In genomic region chr17:33999341-34000149, GRCm38 (mm10) we compare ENCODE assay signal across 8 mouse cellular contexts. TPM values are rescaled to one million over a fixed set of nuclear protein-coding genes. Genes with fewer than 3 reads are reported as not detected.
A peak's percentile ranks its signal among the peaks of the same experiment; 100 is the strongest.
DNase-seq lines count a peak whose midpoint lies in the region; ATAC-seq and TF ChIP-seq lines count a peak whose summit lies in the region.

No protein-coding gene starts in this region.

- intact Hi-C loops in left cerebral cortex, adult 2 months (cut with DNase I): loop anchor here (5.0 kb wide), 2 partner anchors 32 to 1293 kb away; no protein-coding TSS in a partner anchor

- ATAC-seq in embryonic facial prominence, embryonic 11.5 days (replicated peaks; ENCODE audit: insufficient number of reproducible peaks, low FRiP score, low TSS enrichment, low read depth): peak; percentile 65; the same call in 1 of the 2 replicates
- peak; percentile 51 for ATAC-seq in hindbrain, embryonic 11.5 days (ENCODE audit: low FRiP score)
- no peak for ATAC-seq in limb, embryonic 15.5 days (ENCODE audit: insufficient number of reproducible peaks, low FRiP score, low TSS enrichment, low read depth)
- ATAC-seq in monocyte, adult 5-6 weeks (replicated peaks; ENCODE audit: insufficient number of reproducible peaks, low FRiP score, low TSS enrichment, poor library complexity, severe bottlenecking): no peak

- H3K4me1 ChIP-seq in embryonic facial prominence, embryonic 11.5 days (ENCODE audit: control insufficient read depth, insufficient read depth, low read length): peaks cover 5% of the 10 kb centered on the region; the same call in 1 of the 2 replicates
- no peaks in the 10 kb centered on the region for H3K4me1 ChIP-seq in hindbrain, embryonic 11.5 days (replicated peaks; ENCODE audit: control insufficient read depth, insufficient read depth, low read length)
- H3K4me1 ChIP-seq in limb, embryonic 15.5 days: peaks cover 14% of the 10 kb centered on the region

- DNase-seq in left cerebral cortex, adult 2 months (ENCODE audit: extremely low spot score in 1 of 2, low spot score in 2 of 2): no peak
- no peak for DNase-seq in left cerebral cortex, adult 8-10 months (ENCODE audit: low spot score in 2 of 2)
- peak; percentile 22 for DNase-seq in embryonic facial prominence, embryonic 11.5 days (ENCODE audit: low spot score)
- peak; percentile 46 for DNase-seq in hindbrain, embryonic 11.5 days (ENCODE audit: low spot score)
- peak; percentile 72 for DNase-seq in naive thymus-derived CD4-positive, alpha-beta T cell, adult 2 months (ENCODE audit: low read depth)
- DNase-seq in urinary bladder, adult 2 months (ENCODE audit: low spot score): no peak

- H3K27me3 ChIP-seq in embryonic facial prominence, embryonic 11.5 days (ENCODE audit: control insufficient read depth, insufficient read depth, low read length): peaks cover 27% of the 10 kb centered on the region
- peaks cover 18% of the 10 kb centered on the region for H3K27me3 ChIP-seq in hindbrain, embryonic 11.5 days (ENCODE audit: control insufficient read depth, insufficient read depth, low read length)
- peaks cover 59% of the 10 kb centered on the region for H3K27me3 ChIP-seq in limb, embryonic 15.5 days

- no peak overlapping the region for H3K27ac ChIP-seq in left cerebral cortex, adult 2 months
- H3K27ac ChIP-seq in embryonic facial prominence, embryonic 11.5 days (replicated peaks; ENCODE audit: low read depth, low read length): no peak overlapping the region
- H3K27ac ChIP-seq in hindbrain, embryonic 11.5 days (ENCODE audit: low read depth, low read length): no peak overlapping the region
- no peak overlapping the region for H3K27ac ChIP-seq in limb, embryonic 15.5 days

- peak overlapping the region; percentile 50 for H3K4me3 ChIP-seq in left cerebral cortex, adult 2 months
- peak overlapping the region; percentile 44 for H3K4me3 ChIP-seq in embryonic facial prominence, embryonic 11.5 days (ENCODE audit: low read depth, low read length)
- peak overlapping the region; percentile 58 for H3K4me3 ChIP-seq in hindbrain, embryonic 11.5 days (ENCODE audit: low read depth, low read length)
- H3K4me3 ChIP-seq in limb, embryonic 15.5 days: peak overlapping the region; percentile 52

- H3K36me3 ChIP-seq in embryonic facial prominence, embryonic 11.5 days (replicated peaks; ENCODE audit: control insufficient read depth, insufficient read depth, low read depth, low read length): no peaks in the 10 kb centered on the region
- no peaks in the 10 kb centered on the region for H3K36me3 ChIP-seq in hindbrain, embryonic 11.5 days (ENCODE audit: control insufficient read depth, insufficient read depth, low read length)
- H3K36me3 ChIP-seq in limb, embryonic 15.5 days: no peaks in the 10 kb centered on the region

- WGBS in embryonic facial prominence, embryonic 11.5 days: 2% methylated on average over 82 of the region's 87 CpGs
- WGBS in hindbrain, embryonic 11.5 days: 2% methylated on average over 78 of the region's 87 CpGs
- 2% methylated on average over 80 of the region's 87 CpGs for WGBS in limb, embryonic 15.5 days

- H3K9ac ChIP-seq in embryonic facial prominence, embryonic 11.5 days (replicated peaks; ENCODE audit: low read length): peak overlapping the region; percentile 47
- peak overlapping the region; percentile 51; the same call in 1 of the 2 replicates for H3K9ac ChIP-seq in hindbrain, embryonic 11.5 days (ENCODE audit: low read depth, low read length)
- H3K9ac ChIP-seq in limb, embryonic 15.5 days: peak overlapping the region; percentile 42; the same call in 1 of the 2 replicates

- no peak for TF ChIP-seq CTCF in left cerebral cortex, adult 2 months (IDR thresholded peaks at IDR 0.05)

- H3K4me2 ChIP-seq in embryonic facial prominence, embryonic 11.5 days (ENCODE audit: low read depth, low read length): peak overlapping the region; percentile 93
- H3K4me2 ChIP-seq in hindbrain, embryonic 11.5 days (replicated peaks; ENCODE audit: low read depth, low read length): peak overlapping the region; percentile 99
- peak overlapping the region; percentile 96 for H3K4me2 ChIP-seq in limb, embryonic 15.5 days

- no peaks in the 10 kb centered on the region for H3K9me3 ChIP-seq in embryonic facial prominence, embryonic 11.5 days (replicated peaks; ENCODE audit: control insufficient read depth, low read length)
- no peaks in the 10 kb centered on the region for H3K9me3 ChIP-seq in hindbrain, embryonic 11.5 days (ENCODE audit: control insufficient read depth, low read length)
- H3K9me3 ChIP-seq in limb, embryonic 15.5 days: no peaks in the 10 kb centered on the region

RNA-seq across cellular contexts. Expression of gene H2-K1, which starts 0.6 kb away (rescaled TPM):
- 10 to 100 TPM; 19.7 to 23.5 TPM for total RNA-seq in left cerebral cortex, adult 2 months (2021)
- total RNA-seq in left cerebral cortex, adult 8-10 months (2022): 10 to 100 TPM; 31.2 to 66.9 (median 50.2) TPM
- 7.5 and 7.6 TPM in 2 replicates for polyA plus RNA-seq in embryonic facial prominence, embryonic 11.5 days (2014; fragmentation: Nextera tagmentation; extraction: Ambion mirVana)
- polyA plus RNA-seq in hindbrain, embryonic 11.5 days (2014; fragmentation: Nextera tagmentation; extraction: Ambion mirVana): 18.7 and 19.4 TPM in 2 replicates
- 25.5 and 31.3 TPM in 2 replicates for polyA plus RNA-seq in limb, embryonic 15.5 days (2015; fragmentation: Nextera tagmentation; extraction: Ambion mirVana)
- 987 and 1,071 TPM in 2 replicates for polyA plus RNA-seq in urinary bladder, adult 2 months (2012; rRNA removed)
- total RNA-seq in monocyte, adult 5-6 weeks (2017): 3,712 to 3,894 TPM (median 3,837 TPM) in 3 replicates

RNA-seq across cellular contexts. Expression of gene Ring1, which starts 24.9 kb away (rescaled TPM):
- 10 to 100 TPM; 34.8 to 44.9 TPM for total RNA-seq in left cerebral cortex, adult 2 months (2021)
- total RNA-seq in left cerebral cortex, adult 8-10 months (2022): 10 to 100 TPM; 31.4 to 43.5 (median 36.1) TPM
- polyA plus RNA-seq in embryonic facial prominence, embryonic 11.5 days (2014; fragmentation: Nextera tagmentation; extraction: Ambion mirVana): 3.8 and 6.6 TPM in 2 replicates
- polyA plus RNA-seq in hindbrain, embryonic 11.5 days (2014; fragmentation: Nextera tagmentation; extraction: Ambion mirVana): 5.9 and 6.3 TPM in 2 replicates
- 18.1 and 18.9 TPM in 2 replicates for polyA plus RNA-seq in limb, embryonic 15.5 days (2015; fragmentation: Nextera tagmentation; extraction: Ambion mirVana)
- 46.1 and 76.8 TPM in 2 replicates for polyA plus RNA-seq in urinary bladder, adult 2 months (2012; rRNA removed)
- 10.9 to 15.5 TPM (median 15.1 TPM) in 3 replicates for total RNA-seq in monocyte, adult 5-6 weeks (2017)

RNA-seq across cellular contexts. Expression of gene H2-Ke6, which starts 28.3 kb away (rescaled TPM):
- total RNA-seq in left cerebral cortex, adult 2 months (2021): 10 to 100 TPM; 34.4 to 41.2 TPM
- total RNA-seq in left cerebral cortex, adult 8-10 months (2022): 10 to 100 TPM; 45.6 to 50.2 (median 46.4) TPM
- 43.0 and 46.3 TPM in 2 replicates for polyA plus RNA-seq in embryonic facial prominence, embryonic 11.5 days (2014; fragmentation: Nextera tagmentation; extraction: Ambion mirVana)
- polyA plus RNA-seq in hindbrain, embryonic 11.5 days (2014; fragmentation: Nextera tagmentation; extraction: Ambion mirVana): 50.5 and 54.8 TPM in 2 replicates
- polyA plus RNA-seq in limb, embryonic 15.5 days (2015; fragmentation: Nextera tagmentation; extraction: Ambion mirVana): 45.0 and 50.3 TPM in 2 replicates
- polyA plus RNA-seq in urinary bladder, adult 2 months (2012; rRNA removed): 86.6 and 112 TPM in 2 replicates
- total RNA-seq in monocyte, adult 5-6 weeks (2017): 77.7 to 117 TPM (median 111 TPM) in 3 replicates

RNA-seq across cellular contexts. Expression of gene Slc39a7, which starts 31.9 kb away (rescaled TPM):
- total RNA-seq in left cerebral cortex, adult 2 months (2021): 100 to 1,000 TPM in 1 of 2 experiments, 10 to 100 TPM in 1; 98.6 to 104 TPM
- 10 to 100 TPM; 91.2 to 98.6 (median 95.0) TPM for total RNA-seq in left cerebral cortex, adult 8-10 months (2022)
- 72.1 and 78.3 TPM in 2 replicates for polyA plus RNA-seq in embryonic facial prominence, embryonic 11.5 days (2014; fragmentation: Nextera tagmentation; extraction: Ambion mirVana)
- 75.9 and 80.3 TPM in 2 replicates for polyA plus RNA-seq in hindbrain, embryonic 11.5 days (2014; fragmentation: Nextera tagmentation; extraction: Ambion mirVana)
- polyA plus RNA-seq in limb, embryonic 15.5 days (2015; fragmentation: Nextera tagmentation; extraction: Ambion mirVana): 258 and 259 TPM in 2 replicates
- polyA plus RNA-seq in urinary bladder, adult 2 months (2012; rRNA removed): 106 and 110 TPM in 2 replicates
- 105 to 116 TPM (median 115 TPM) in 3 replicates for total RNA-seq in monocyte, adult 5-6 weeks (2017)

RNA-seq across cellular contexts. Expression of gene Rxrb, which starts 32.1 kb away (rescaled TPM):
- 10 to 100 TPM; 84.7 to 86.2 TPM for total RNA-seq in left cerebral cortex, adult 2 months (2021)
- 10 to 100 TPM; 72.8 to 87.6 (median 78.1) TPM for total RNA-seq in left cerebral cortex, adult 8-10 months (2022)
- polyA plus RNA-seq in embryonic facial prominence, embryonic 11.5 days (2014; fragmentation: Nextera tagmentation; extraction: Ambion mirVana): 14.9 and 15.8 TPM in 2 replicates
- polyA plus RNA-seq in hindbrain, embryonic 11.5 days (2014; fragmentation: Nextera tagmentation; extraction: Ambion mirVana): 16.3 and 16.8 TPM in 2 replicates
- polyA plus RNA-seq in limb, embryonic 15.5 days (2015; fragmentation: Nextera tagmentation; extraction: Ambion mirVana): 44.4 and 52.5 TPM in 2 replicates
- 47.7 and 53.1 TPM in 2 replicates for polyA plus RNA-seq in urinary bladder, adult 2 months (2012; rRNA removed)
- total RNA-seq in monocyte, adult 5-6 weeks (2017): 34.6 to 41.0 TPM (median 40.7 TPM) in 3 replicates

Comparison
In these comparisons a context has a peak if more than half of its experiments do, and no peak if none do; other contexts are left out.
1. DNase-seq: peak in embryonic facial prominence, embryonic 11.5 days (single experiment), hindbrain, embryonic 11.5 days (single experiment) and naive thymus-derived CD4-positive, alpha-beta T cell, adult 2 months (single experiment); none in left cerebral cortex, adult 2 months (0 of 2), left cerebral cortex, adult 8-10 months (0 of 2) and urinary bladder, adult 2 months (single experiment).
2. ATAC-seq: peak in embryonic facial prominence, embryonic 11.5 days (single experiment) and hindbrain, embryonic 11.5 days (single experiment); none in limb, embryonic 15.5 days (single experiment) and monocyte, adult 5-6 weeks (single experiment).
3. RNA of gene H2-K1, which starts 0.6 kb away (polyA plus RNA-seq): 987 to 1,071 TPM in urinary bladder, adult 2 months; 25.5 to 31.3 TPM in limb, embryonic 15.5 days, 18.7 to 19.4 TPM in hindbrain, embryonic 11.5 days and 7.5 to 7.6 TPM in embryonic facial prominence, embryonic 11.5 days; every median in the first group is over 10 times any median in the second.
4. Peak in every context shown above with its lines, with median percentiles within 50 percentile points of each other: H3K4me3 ChIP-seq, H3K4me2 ChIP-seq and H3K9ac ChIP-seq.